In the genomic region with DNA sequence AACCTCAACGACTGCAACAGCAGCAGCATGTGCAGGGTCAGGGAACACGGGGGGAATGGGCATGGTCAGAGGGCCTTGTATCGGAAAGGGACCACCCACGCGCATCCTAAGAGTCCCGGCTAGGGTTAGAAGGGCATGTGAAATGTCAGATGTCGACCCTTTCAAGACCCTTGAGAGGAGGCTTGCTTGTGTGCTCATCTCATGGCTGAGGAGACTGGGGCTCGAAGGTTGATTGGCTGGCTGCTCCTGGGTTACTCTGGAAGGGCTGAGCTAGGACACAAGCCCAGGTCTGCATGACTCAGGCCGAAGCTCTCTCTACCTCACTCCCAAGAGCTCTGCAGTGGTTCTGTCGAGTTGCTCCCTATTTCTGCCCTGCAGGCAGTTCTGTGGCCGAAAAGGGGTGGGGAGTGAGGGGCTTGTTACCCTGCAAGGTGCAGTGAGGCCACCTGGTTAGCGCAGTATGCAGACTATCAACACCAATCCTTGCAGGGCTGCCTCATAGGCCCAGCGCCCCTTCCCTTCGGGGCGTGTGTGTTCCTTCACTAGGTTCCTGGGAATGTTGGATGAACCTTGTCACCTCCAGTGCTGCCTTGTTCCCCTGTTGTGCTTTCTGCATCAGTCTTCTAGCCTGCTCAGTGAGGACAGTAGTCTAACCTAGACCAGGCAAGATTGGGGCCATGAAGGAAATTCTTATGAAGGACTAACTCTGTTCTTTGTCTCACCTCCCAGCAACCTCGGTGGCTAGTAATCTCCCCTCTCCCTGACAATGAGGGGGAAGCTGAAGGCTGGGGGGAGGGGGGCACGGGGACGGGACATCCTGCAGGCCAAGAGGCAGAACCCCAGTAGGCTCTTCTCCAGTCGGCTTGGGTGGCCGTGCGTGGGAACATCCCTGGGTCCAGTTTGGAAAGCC, we compare ENCODE assay signal across 9 mouse cellular contexts. TPM values are rescaled to one million over a fixed set of nuclear protein-coding genes. Genes with fewer than 3 reads are reported as not detected.
DNase-seq lines count a peak whose midpoint lies in the region; ATAC-seq lines count a peak whose summit lies in the region.
"Had no signal": no experiment of that assay in that cellular context is flagged by ENCODE, and none has a peak within 500 bp of the region (broad histone marks: within the 10 kb centered on the region; RNA-seq: fewer than 3 reads in every experiment).

No protein-coding gene starts in this region.

- H3K4me3 ChIP-seq in heart, embryonic 16.5 days (ENCODE audit: low read length): peak overlapping the region; percentile 50
- peak overlapping the region; percentile 40 for H3K4me3 ChIP-seq in hindbrain, embryonic 13.5 days
- peak overlapping the region; percentile 44 for H3K4me3 ChIP-seq in midbrain, embryonic 16.5 days (ENCODE audit: low read depth, low read length)

- H3K4me1 ChIP-seq in heart, embryonic 16.5 days (ENCODE audit: control insufficient read depth, insufficient read depth, low read length): peaks cover 8% of the 10 kb centered on the region
- peaks cover 29% of the 10 kb centered on the region for H3K4me1 ChIP-seq in hindbrain, embryonic 13.5 days (replicated peaks)
- H3K4me1 ChIP-seq in midbrain, embryonic 16.5 days (ENCODE audit: control insufficient read depth, insufficient read depth, low read length): peaks cover 20% of the 10 kb centered on the region

- DNase-seq in heart, adult 11 months: no peak
- DNase-seq in ZHBTc4 (ENCODE audit: low read depth, low spot score): peak; percentile 23
- DNase-seq in frontal cortex, postnatal 25 days (ENCODE audit: low spot score in 2 of 2): no peak
- no peak for DNase-seq in T-cell, adult 2 months (ENCODE audit: low spot score)
- no peak for DNase-seq in left cerebral cortex, adult 9 months (ENCODE audit: low spot score in 2 of 2)

- peak overlapping the region; percentile 76 for H3K4me2 ChIP-seq in heart, embryonic 16.5 days (ENCODE audit: low read depth, low read length)
- H3K4me2 ChIP-seq in hindbrain, embryonic 13.5 days: peak overlapping the region; percentile 75
- peak overlapping the region; percentile 91 for H3K4me2 ChIP-seq in midbrain, embryonic 16.5 days (ENCODE audit: low read length)

- peaks cover 14% of the 10 kb centered on the region for H3K36me3 ChIP-seq in heart, embryonic 16.5 days (ENCODE audit: control insufficient read depth, insufficient read depth)
- peaks cover 22% of the 10 kb centered on the region for H3K36me3 ChIP-seq in hindbrain, embryonic 13.5 days
- peaks cover 3% of the 10 kb centered on the region; the same call in 1 of the 2 replicates for H3K36me3 ChIP-seq in midbrain, embryonic 16.5 days (ENCODE audit: control insufficient read depth, insufficient read depth, low read length)

- peak overlapping the region; percentile 65 for H3K9ac ChIP-seq in heart, embryonic 16.5 days (ENCODE audit: low read length)
- peak overlapping the region; percentile 70 for H3K9ac ChIP-seq in hindbrain, embryonic 13.5 days
- H3K9ac ChIP-seq in midbrain, embryonic 16.5 days (ENCODE audit: low read depth, low read length): peak overlapping the region; percentile 81

- no peak overlapping the region for H3K27ac ChIP-seq in heart, embryonic 16.5 days (ENCODE audit: low read length)
- H3K27ac ChIP-seq in hindbrain, embryonic 13.5 days: peak overlapping the region; percentile 79
- peak overlapping the region; percentile 63 for H3K27ac ChIP-seq in midbrain, embryonic 16.5 days (ENCODE audit: low read length)

- WGBS in heart, embryonic 16.5 days: 29% methylated on average over 21 of the region's 21 CpGs
- WGBS in hindbrain, embryonic 13.5 days: 18% methylated on average over 21 of the region's 21 CpGs
- WGBS in midbrain, embryonic 16.5 days: 21% methylated on average over 21 of the region's 21 CpGs

- ATAC-seq in heart, embryonic 16.5 days (replicated peaks; ENCODE audit: extremely low read depth, insufficient read depth, low FRiP score): no peak
- peak; percentile 44 for ATAC-seq in hindbrain, embryonic 13.5 days (ENCODE audit: low FRiP score)
- peak; percentile 36 for ATAC-seq in midbrain, embryonic 16.5 days

- H3K9me3 ChIP-seq in heart, embryonic 16.5 days (replicated peaks; ENCODE audit: control insufficient read depth, low read length): no peaks in the 10 kb centered on the region
- no peaks in the 10 kb centered on the region for H3K9me3 ChIP-seq in hindbrain, embryonic 13.5 days
- no peaks in the 10 kb centered on the region for H3K9me3 ChIP-seq in midbrain, embryonic 16.5 days (replicated peaks; ENCODE audit: control insufficient read depth, low read length, poor library complexity, severe bottlenecking)

- H3K27me3 ChIP-seq in heart, embryonic 16.5 days (ENCODE audit: control insufficient read depth, insufficient read depth, low read length): peaks cover 3% of the 10 kb centered on the region; the same call in 1 of the 2 replicates
- peaks cover 20% of the 10 kb centered on the region; the same call in 1 of the 2 replicates for H3K27me3 ChIP-seq in hindbrain, embryonic 13.5 days
- no peaks in the 10 kb centered on the region for H3K27me3 ChIP-seq in midbrain, embryonic 16.5 days (ENCODE audit: control insufficient read depth, insufficient read depth, low read depth, low read length)
- H3K27me3 ChIP-seq: Patski had no signal

RNA-seq across cellular contexts. Expression of a gene that starts 18.8 kb away (rescaled TPM):
- 7.1 and 9.0 TPM in 2 replicates for polyA plus RNA-seq in heart, embryonic 16.5 days (2015; fragmentation: Nextera tagmentation; extraction: Ambion mirVana)
- 5.3 and 6.4 TPM in 2 replicates for polyA plus RNA-seq in hindbrain, embryonic 13.5 days (2015; fragmentation: Nextera tagmentation; extraction: Ambion mirVana)
- 5.3 and 5.8 TPM in 2 replicates for polyA plus RNA-seq in midbrain, embryonic 16.5 days (2015; fragmentation: Nextera tagmentation; extraction: Ambion mirVana)

RNA-seq across cellular contexts. Expression of a gene that starts 20.4 kb away (rescaled TPM):
- polyA plus RNA-seq in heart, embryonic 16.5 days (2015; fragmentation: Nextera tagmentation; extraction: Ambion mirVana): not detected in 2 replicates
- not detected in 2 replicates for polyA plus RNA-seq in hindbrain, embryonic 13.5 days (2015; fragmentation: Nextera tagmentation; extraction: Ambion mirVana)
- polyA plus RNA-seq in midbrain, embryonic 16.5 days (2015; fragmentation: Nextera tagmentation; extraction: Ambion mirVana): not detected in 2 replicates
- polyA plus RNA-seq: Patski had no signal

RNA-seq across cellular contexts. Expression of a gene that starts 34.8 kb away (rescaled TPM):
- polyA plus RNA-seq in heart, embryonic 16.5 days (2015; fragmentation: Nextera tagmentation; extraction: Ambion mirVana): 64.8 and 71.5 TPM in 2 replicates
- 46.3 and 48.5 TPM in 2 replicates for polyA plus RNA-seq in hindbrain, embryonic 13.5 days (2015; fragmentation: Nextera tagmentation; extraction: Ambion mirVana)
- polyA plus RNA-seq in midbrain, embryonic 16.5 days (2015; fragmentation: Nextera tagmentation; extraction: Ambion mirVana): 46.2 and 46.4 TPM in 2 replicates
